Mouse (Mus musculus) MEL (cell line): ENCODE data around the gene Ppp2r2c. TPM values are rescaled to one million over a fixed set of nuclear protein-coding genes. Genes with fewer than 3 reads are reported as not detected.

Source experiments
- DNase-seq: peaks from one replicate; pipeline ENCODE4 v3.0.0; 2011; ENCODE audit warnings: low read depth, low spot score
- H3K27ac ChIP-seq: 2 replicates; pipeline ENCODE4 v1.5.1; 2012; ENCODE audit warnings: low read depth, mild to moderate bottlenecking, control low read depth, low read length, moderate library complexity; ENCODE audit not compliant: control insufficient read depth
- H3K27me3 ChIP-seq, 2 experiments: fragments of 150-350 bp in 1 of 2; sonication (generic) in 1 of 2; 2 replicates each; pipeline ENCODE4 v1.6.1; 2012; ENCODE audit warnings: low read length in 2 of 2, mild to moderate bottlenecking in 2 of 2, improper control_type of control experiment in 1 of 2, moderate library complexity in 1 of 2; ENCODE audit not compliant: insufficient read depth in 2 of 2, control insufficient read depth in 1 of 2
- H3K36me3 ChIP-seq, 2 experiments: 2 replicates each; pipeline ENCODE4 v1.6.1; 2012 to 2014; ENCODE audit warnings: low read length in 2 of 2, improper control_type of control experiment in 1 of 2, inconsistent platforms in 1 of 2, mild to moderate bottlenecking in 1 of 2; ENCODE audit not compliant: insufficient read depth in 2 of 2, control insufficient read depth in 1 of 2
- H3K4me1 ChIP-seq, 2 experiments: fragments of 150-350 bp in 1 of 2; sonication (generic) in 1 of 2; 2 replicates each; pipeline ENCODE4 v1.6.1; 2012; ENCODE audit warnings: low read length in 2 of 2, improper control_type of control experiment in 1 of 2, mild to moderate bottlenecking in 1 of 2; ENCODE audit not compliant: insufficient read depth in 2 of 2, control insufficient read depth in 1 of 2
- H3K4me3 ChIP-seq, 2 experiments: fragments of 150-350 bp in 1 of 2; sonication (generic) in 1 of 2; 2 replicates each; pipeline ENCODE4 v1.5.1; 2012; ENCODE audit warnings: low read depth in 2 of 2, low read length in 2 of 2, mild to moderate bottlenecking in 2 of 2, moderate library complexity in 2 of 2, control low read depth in 1 of 2, improper control_type of control experiment in 1 of 2; ENCODE audit not compliant: control insufficient read depth in 1 of 2, insufficient read depth in 1 of 2
- H3K79me2 ChIP-seq: 2 replicates; pipeline ENCODE4 v1.6.1; 2012; ENCODE audit warnings: mild to moderate bottlenecking, low read length, moderate library complexity; ENCODE audit not compliant: control insufficient read depth, poor library complexity, insufficient read depth
- H3K9ac ChIP-seq: 2 replicates; pipeline ENCODE4 v1.6.1; 2012; ENCODE audit warnings: low read depth, mild to moderate bottlenecking, control low read depth, low read length, moderate library complexity; ENCODE audit not compliant: control insufficient read depth, poor library complexity, severe bottlenecking
- H3K9me3 ChIP-seq: fragments of 150-350 bp; sonication (generic); replicated peaks from 2 replicates; pipeline ENCODE4 v1.6.1; 2012; ENCODE audit warnings: mild to moderate bottlenecking, low read length, improper control_type of control experiment, moderate library complexity; ENCODE audit not compliant: insufficient read depth
- CHD2 ChIP-seq: IDR thresholded peaks from 2 replicates; pipeline ENCODE4 v1.6.1; 2011; ENCODE audit warnings: low read length, improper control_type of control experiment
- ELF1 ChIP-seq: IDR thresholded peaks from 2 replicates; pipeline ENCODE4 v1.6.1; 2014; ENCODE audit warnings: low read depth, mild to moderate bottlenecking, inconsistent platforms, low read length, improper control_type of control experiment, moderate library complexity
- EP300 ChIP-seq, 2 experiments: IDR thresholded peaks; 2 replicates each; pipeline ENCODE4 v1.6.1; 2011; ENCODE audit warnings: improper control_type of control experiment in 2 of 2, low read length in 2 of 2, low read depth in 1 of 2, mild to moderate bottlenecking in 1 of 2
- ETS1 ChIP-seq: IDR thresholded peaks from 2 replicates; pipeline ENCODE4 v1.6.1; 2012; ENCODE audit warnings: low read depth, mild to moderate bottlenecking, inconsistent platforms, low read length, improper control_type of control experiment, moderate library complexity
- GABPA ChIP-seq: IDR thresholded peaks from 2 replicates; pipeline ENCODE4 v1.6.1; 2012; ENCODE audit warnings: low read depth, mild to moderate bottlenecking, inconsistent platforms, low read length, improper control_type of control experiment, moderate library complexity
- GATA1 ChIP-seq: IDR thresholded peaks from 2 replicates; pipeline ENCODE4 v1.6.1; 2011; ENCODE audit warnings: low read depth, low read length, improper control_type of control experiment
- JUND ChIP-seq: IDR thresholded peaks from 2 replicates; pipeline ENCODE4 v1.6.1; 2011; ENCODE audit warnings: low read depth, mild to moderate bottlenecking, improper control_type of control experiment, low read length
- KAT2A ChIP-seq: conservative IDR thresholded peaks from 2 replicates; pipeline ENCODE4 v1.6.1; 2012; ENCODE audit warnings: low read depth, low read length, improper control_type of control experiment, inconsistent platforms
- MAFK ChIP-seq: IDR thresholded peaks from 2 replicates; pipeline ENCODE4 v1.6.1; 2011; ENCODE audit warnings: low read depth, mild to moderate bottlenecking, low read length, improper control_type of control experiment, borderline replicate concordance
- MAX ChIP-seq: IDR thresholded peaks from 2 replicates; pipeline ENCODE4 v1.6.1; 2011; ENCODE audit warnings: low read length, improper control_type of control experiment
- MYB ChIP-seq: IDR thresholded peaks from 2 replicates; pipeline ENCODE4 v1.6.1; 2011; ENCODE audit warnings: mild to moderate bottlenecking, low read depth, low read length, improper control_type of control experiment
- NELFE ChIP-seq: IDR thresholded peaks from 2 replicates; pipeline ENCODE4 v1.6.1; 2011; ENCODE audit warnings: low read depth, low read length, improper control_type of control experiment
- POLR2AphosphoS5 ChIP-seq: IDR thresholded peaks from 2 replicates; pipeline ENCODE4 v1.6.1; 2012; ENCODE audit warnings: low read depth, borderline replicate concordance, mild to moderate bottlenecking, inconsistent platforms, low read length, moderate library complexity, mixed read lengths
- RAD21 ChIP-seq: IDR thresholded peaks from 2 replicates; pipeline ENCODE4 v1.6.1; 2011; ENCODE audit warnings: mild to moderate bottlenecking, low read depth, low read length, improper control_type of control experiment
- RCOR1 ChIP-seq: IDR thresholded peaks from 2 replicates; pipeline ENCODE4 v1.6.1; 2012; ENCODE audit warnings: low read depth, mild to moderate bottlenecking, inconsistent platforms, low read length, improper control_type of control experiment
- SIN3A ChIP-seq: IDR thresholded peaks from 2 replicates; pipeline ENCODE4 v1.6.1; 2012; ENCODE audit warnings: low read length, improper control_type of control experiment, inconsistent platforms
- UBTF ChIP-seq: IDR thresholded peaks from 2 replicates; pipeline ENCODE4 v1.6.1; 2012; ENCODE audit warnings: low read depth, mild to moderate bottlenecking, inconsistent platforms, low read length, improper control_type of control experiment, moderate library complexity, borderline replicate concordance; ENCODE audit not compliant: insufficient read depth
- USF1 ChIP-seq: IDR thresholded peaks from 2 replicates; pipeline ENCODE4 v1.6.1; 2014; ENCODE audit warnings: low read depth, mild to moderate bottlenecking, inconsistent platforms, low read length, improper control_type of control experiment, moderate library complexity
- USF2 ChIP-seq, 2 experiments: IDR thresholded peaks; 2 replicates each; pipeline ENCODE4 v1.6.1; 2011 to 2012; ENCODE audit warnings: improper control_type of control experiment in 2 of 2, low read length in 2 of 2, borderline replicate concordance in 1 of 2, inconsistent platforms in 1 of 2, low read depth in 1 of 2, mild to moderate bottlenecking in 1 of 2; ENCODE audit not compliant: insufficient read depth in 1 of 2
- ZC3H11A ChIP-seq: IDR thresholded peaks from 2 replicates; pipeline ENCODE4 v1.6.1; 2012; ENCODE audit warnings: low read depth, mild to moderate bottlenecking, inconsistent platforms, low read length, improper control_type of control experiment
- ZKSCAN1 ChIP-seq: IDR thresholded peaks from 2 replicates; pipeline ENCODE4 v1.6.1; 2012; ENCODE audit warnings: low read depth, mild to moderate bottlenecking, inconsistent platforms, low read length, improper control_type of control experiment, moderate library complexity
- polyA plus RNA-seq, 2 experiments: library from polyadenylated mRNA; stranded (reverse) in 1 of 2; unstranded in 1 of 2; fragments of >175 nt in 1 of 2; fragments of >200 nt in 1 of 2; gene quantifications; 2 replicates each; pipeline versions ENCODE4 v1.2.1 to v1.2.4; 2012; ENCODE audit warnings: low replicate concordance in 2 of 2, low read depth in 1 of 2; ENCODE audit not compliant: insufficient read length in 2 of 2, insufficient read depth in 1 of 2, missing spikeins in 1 of 2
- total RNA-seq: library from RNA; depleted of rRNA; stranded (reverse); fragments of 300-350 nt; gene quantifications from 2 replicates; pipeline ENCODE4 v1.2.3, GENCODE M21; 2012

Gene Ppp2r2c
- total and polyA plus RNA-seq, 3 experiments = not detected

DNA sequence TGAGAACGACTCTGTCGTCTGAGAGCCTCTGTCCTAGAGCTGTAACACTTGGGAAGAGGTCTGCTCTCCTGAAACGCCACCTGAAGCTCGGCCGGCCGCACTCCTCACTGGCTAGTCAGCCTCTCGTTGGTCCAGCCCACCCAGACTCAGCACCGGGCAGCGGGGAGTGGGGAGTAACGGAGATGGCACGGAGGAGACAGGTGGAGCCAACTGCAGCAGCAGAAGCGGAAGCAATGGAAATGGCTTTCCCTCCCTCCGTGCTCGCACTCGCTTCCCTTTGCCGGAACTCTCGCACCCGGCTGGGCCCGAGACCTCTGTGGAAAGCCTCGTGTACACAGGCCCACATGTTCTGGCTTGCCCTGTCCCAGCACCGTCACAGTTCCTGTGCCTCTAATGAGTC is 41.2 kb downstream of the Ppp2r2c start:
- no peaks in the 10 kb centered on the region for H3K36me3 ChIP-seq
- no peak overlapping the region for H3K27ac ChIP-seq
- DNase-seq = no peak
- no peak overlapping the region for H3K4me3 ChIP-seq
- H3K4me1 ChIP-seq = no peaks in the 10 kb centered on the region
- no peaks in the 10 kb centered on the region for H3K9me3 ChIP-seq
- no peaks in the 10 kb centered on the region for H3K79me2 ChIP-seq
- no peak for TF ChIP-seq MAX
- no peak for TF ChIP-seq SIN3A
- no peak for TF ChIP-seq USF2 (IDR thresholded peaks at IDR 0.05; ENCODE audit: borderline replicate concordance in 1 of 2, insufficient read depth in 1 of 2, low read depth in 1 of 2, low read length in 2 of 2)
- no peak for TF ChIP-seq MAFK
- TF ChIP-seq RCOR1 = no peak
- no peak for TF ChIP-seq KAT2A
- TF ChIP-seq EP300 (IDR thresholded peaks at IDR 0.05; ENCODE audit: low read depth in 1 of 2, low read length in 2 of 2) = no peak
- no peak for TF ChIP-seq MYB
- no peak for TF ChIP-seq ETS1
- TF ChIP-seq RAD21 = no peak
- TF ChIP-seq JUND = no peak
- TF ChIP-seq CHD2 = no peak
- no peak for TF ChIP-seq NELFE
- TF ChIP-seq UBTF = no peak
- no peak for TF ChIP-seq ELF1
- TF ChIP-seq ZC3H11A = no peak
- TF ChIP-seq POLR2AphosphoS5 = no peak
- H3K9ac ChIP-seq = no peak overlapping the region
- H3K27me3 ChIP-seq = no peaks in the 10 kb centered on the region

DNA sequence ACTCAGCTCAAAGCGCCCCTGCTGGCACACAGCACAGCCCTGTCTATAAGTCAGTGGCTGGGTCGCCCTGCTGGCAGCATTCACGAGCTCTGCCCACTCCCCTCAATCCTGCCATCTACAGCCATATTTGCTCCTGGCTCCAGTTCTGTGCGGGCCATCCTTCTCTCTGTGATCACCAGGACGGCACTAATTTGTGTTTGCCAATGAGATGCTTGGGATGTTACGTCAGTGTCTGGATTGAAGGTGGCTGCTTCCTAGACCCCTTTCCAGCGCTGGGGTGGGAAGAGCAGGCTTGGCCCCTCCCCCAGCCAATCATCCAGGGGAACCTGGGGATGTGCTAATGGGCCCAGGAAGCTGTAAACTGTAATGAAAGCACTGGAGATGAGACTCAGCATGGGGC is 42.7 kb downstream of the Ppp2r2c start:
- TF ChIP-seq GATA1 (no peak), GABPA (no peak), ZKSCAN1 (no peak), USF1 (no peak), MAFK (no peak), CHD2 (no peak)
- no peak for DNase-seq
- Histone ChIP-seq H3K4me1 (no peaks in the 10 kb centered on the region), H3K9ac (no peak overlapping the region), H3K27ac (no peak overlapping the region), H3K79me2 (no peaks in the 10 kb centered on the region), H3K4me3 (no peak overlapping the region), H3K27me3 (no peaks in the 10 kb centered on the region), H3K9me3 (no peaks in the 10 kb centered on the region), H3K36me3 (no peaks in the 10 kb centered on the region)
